Mouse (Mus musculus): ENCODE measurements at regions not wholly inside any gene's neighbourhood (a gene's known extent, or its start where the extent isn't known, plus 50 kb on each side); places are given as distances from the start of the nearest gene placed in this dataset.

- DNase-seq (ENCODE audit: low read depth, low spot score) = no peak
Observed at GRCm38 (mm10) chr5:132827555-132828333, 284.6 kb upstream of the Auts2 start.

- no peak for DNase-seq (ENCODE audit: low read depth, low spot score)
Observed at GRCm38 (mm10) chr5:132826009-132826408, 282.9 kb upstream of the Auts2 start.

GRCm38 (mm10) chr5:132817665-132818064 is 274.5 kb upstream of the Auts2 start:
- no peak for DNase-seq (ENCODE audit: low read depth, low spot score)

GRCm38 (mm10) chr5:132809181-132809580 is 266.0 kb upstream of the Auts2 start:
- DNase-seq (ENCODE audit: low read depth, low spot score) = no peak

- DNase-seq (ENCODE audit: low read depth, low spot score) = no peak
Observed at GRCm38 (mm10) chr5:132796061-132796460, 252.9 kb upstream of the Auts2 start.

GRCm38 (mm10) chr5:132792484-132792883 is 249.3 kb upstream of the Auts2 start:
- no peak for DNase-seq (ENCODE audit: low read depth, low spot score)

GRCm38 (mm10) chr5:132785291-132785690 is 242.1 kb upstream of the Auts2 start:
- no peak for DNase-seq (ENCODE audit: low read depth, low spot score)

GRCm38 (mm10) chr5:132784791-132785190 is 241.6 kb upstream of the Auts2 start:
- no peak for DNase-seq (ENCODE audit: low read depth, low spot score)

GRCm38 (mm10) chr5:132774141-132774680 is 231.1 kb upstream of the Auts2 start:
- no peak for DNase-seq (ENCODE audit: low read depth, low spot score)

GRCm38 (mm10) chr5:132760396-132760795 is 217.3 kb upstream of the Auts2 start:
- no peak for DNase-seq (ENCODE audit: low read depth, low spot score)

GRCm38 (mm10) chr5:132759751-132760150 is 216.6 kb upstream of the Auts2 start:
- DNase-seq (ENCODE audit: low read depth, low spot score) = no peak

GRCm38 (mm10) chr5:132758941-132759340 is 215.8 kb upstream of the Auts2 start:
- DNase-seq (ENCODE audit: low read depth, low spot score) = no peak

GRCm38 (mm10) chr5:132737966-132738365 is 194.8 kb upstream of the Auts2 start:
- DNase-seq (ENCODE audit: low read depth, low spot score) = no peak

GRCm38 (mm10) chr5:132728689-132729189 is 185.6 kb upstream of the Auts2 start:
- DNase-seq (ENCODE audit: low read depth, low spot score) = no peak

- DNase-seq (ENCODE audit: low read depth, low spot score) = no peak
Observed at GRCm38 (mm10) chr5:132724467-132724866, 181.3 kb upstream of the Auts2 start.

- DNase-seq (ENCODE audit: low read depth, low spot score) = no peak
Observed at GRCm38 (mm10) chr5:132710301-132710700, 167.2 kb upstream of the Auts2 start.

- no peak for DNase-seq (ENCODE audit: low read depth, low spot score)
Observed at GRCm38 (mm10) chr5:132707531-132707930, 164.4 kb upstream of the Auts2 start.

- DNase-seq (ENCODE audit: low read depth, low spot score) = no peak
Observed at GRCm38 (mm10) chr5:132703455-132704100, 160.4 kb upstream of the Auts2 start.

GRCm38 (mm10) chr5:132702573-132702972 is 159.4 kb upstream of the Auts2 start:
- DNase-seq (ENCODE audit: low read depth, low spot score) = no peak

GRCm38 (mm10) chr5:132690784-132691183 is 147.6 kb upstream of the Auts2 start:
- no peak for DNase-seq (ENCODE audit: low read depth, low spot score)

- no peak for DNase-seq (ENCODE audit: low read depth, low spot score)
Observed at GRCm38 (mm10) chr5:132675261-132675660, 132.1 kb upstream of the Auts2 start.

- no peak for DNase-seq (ENCODE audit: low read depth, low spot score)
Observed at GRCm38 (mm10) chr5:132673599-132674305, 130.6 kb upstream of the Auts2 start.
